7 mouse cellular contexts compared by ENCODE assay signal in the genomic region with DNA sequence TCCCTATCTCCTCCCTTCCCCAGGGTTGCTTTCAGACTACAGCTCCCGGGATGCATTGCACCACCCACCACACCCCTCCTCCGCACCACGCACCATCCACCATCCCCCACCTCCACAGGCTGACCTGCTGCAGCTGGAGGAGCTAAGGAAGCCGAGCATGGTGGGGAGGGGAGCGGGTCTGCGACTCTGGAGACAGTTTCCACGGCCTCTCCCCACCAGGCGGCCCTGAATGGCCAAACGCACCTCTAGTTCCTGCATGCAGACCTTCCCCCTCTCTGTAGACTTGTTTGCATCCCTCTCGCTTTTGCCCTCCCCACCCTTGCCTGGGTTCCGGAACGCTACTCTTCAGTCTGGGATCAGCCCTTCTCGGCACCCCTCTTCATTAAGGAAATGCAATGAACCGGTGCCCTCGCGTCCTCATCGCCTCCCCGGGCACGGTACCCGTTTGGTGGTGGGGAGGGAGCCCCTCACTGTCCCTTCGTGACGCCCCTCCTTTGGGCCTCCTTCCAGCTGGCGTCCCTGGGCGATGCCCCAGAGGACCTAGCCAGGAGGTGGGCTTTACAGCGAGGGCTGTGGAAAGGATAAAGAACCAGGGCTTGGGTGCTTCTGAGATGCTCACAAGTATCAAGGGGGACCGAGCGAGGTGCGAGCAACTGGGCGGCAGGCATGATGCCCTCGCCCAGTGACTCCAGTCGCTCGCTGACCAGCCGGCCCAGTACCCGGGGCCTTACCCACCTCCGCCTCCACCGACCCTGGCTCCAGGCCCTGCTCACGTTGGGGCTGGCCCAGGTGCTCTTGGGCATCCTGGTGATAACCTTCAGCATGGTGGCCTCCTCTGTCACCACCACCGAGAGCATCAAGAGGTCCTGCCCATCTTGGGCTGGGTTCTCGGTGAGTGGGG. TPM values are rescaled to one million over a fixed set of nuclear protein-coding genes. Genes with fewer than 3 reads are reported as not detected.
DNase-seq lines count a peak whose midpoint lies in the region; ATAC-seq lines count a peak whose summit lies in the region.

TSS of gene Fam189b (plus strand) at position 86 of the 901 bp plus-strand sequence.

- H3K27me3 ChIP-seq in limb, embryonic 12.5 days, result no peaks in the 10 kb centered on the region
- H3K27me3 ChIP-seq in midbrain, embryonic 13.5 days, result peaks cover 5% of the 10 kb centered on the region; the same call in 1 of the 2 replicates

- H3K9ac ChIP-seq in limb, embryonic 12.5 days (replicated peaks), result peak within 1 kb of the TSS; percentile 86
- peak within 1 kb of the TSS; percentile 92 for H3K9ac ChIP-seq in midbrain, embryonic 13.5 days (replicated peaks)

- H3K36me3 ChIP-seq in limb, embryonic 12.5 days, result peaks cover 54% of the 10 kb centered on the region
- H3K36me3 ChIP-seq in midbrain, embryonic 13.5 days, result peaks cover 56% of the 10 kb centered on the region

- H3K4me3 ChIP-seq in limb, embryonic 12.5 days (replicated peaks), result peak within 1 kb of the TSS; percentile 65
- peak within 1 kb of the TSS; percentile 68 for H3K4me3 ChIP-seq in midbrain, embryonic 13.5 days (replicated peaks)

- peaks cover 39% of the 10 kb centered on the region for H3K4me1 ChIP-seq in limb, embryonic 12.5 days (replicated peaks)
- H3K4me1 ChIP-seq in midbrain, embryonic 13.5 days (replicated peaks), result peaks cover 45% of the 10 kb centered on the region

- no peaks in the 10 kb centered on the region for H3K9me3 ChIP-seq in limb, embryonic 12.5 days
- H3K9me3 ChIP-seq in midbrain, embryonic 13.5 days, result no peaks in the 10 kb centered on the region

- peak; percentile 85 for ATAC-seq in erythroblast, adult 5-6 weeks (replicated peaks; ENCODE audit: low FRiP score, poor library complexity, severe bottlenecking)
- peak; percentile 89 for ATAC-seq in limb, embryonic 12.5 days (ENCODE audit: insufficient number of reproducible peaks, insufficient read depth, low FRiP score, low TSS enrichment, low read depth)
- ATAC-seq in midbrain, embryonic 13.5 days, result peak; percentile 95

- WGBS in limb, embryonic 12.5 days, result 7% methylated on average over 39 of the region's 39 CpGs
- 4% methylated on average over 39 of the region's 39 CpGs for WGBS in midbrain, embryonic 13.5 days

- H3K27ac ChIP-seq in limb, embryonic 12.5 days, result peak within 1 kb of the TSS; percentile 89
- H3K27ac ChIP-seq in midbrain, embryonic 13.5 days, result peak within 1 kb of the TSS; percentile 92

- DNase-seq in brain, adult 2 months (ENCODE audit: low read depth, low spot score), result peak; percentile 98
- peak; percentile 86 to 87 for DNase-seq in heart, adult 9 months (ENCODE audit: low spot score in 2 of 2)
- peak; percentile 82 for DNase-seq in kidney, adult 9 months
- peak; percentile 65 to 66 for DNase-seq in spleen, postnatal 36 days (ENCODE audit: low spot score in 2 of 2)

- H3K4me2 ChIP-seq in limb, embryonic 12.5 days, result peak within 1 kb of the TSS; percentile 92
- H3K4me2 ChIP-seq in midbrain, embryonic 13.5 days (replicated peaks), result peak within 1 kb of the TSS; percentile 98

RNA-seq across cellular contexts. Expression of gene Fam189b, which starts in this region (rescaled TPM):
- 3.3 and 18.6 TPM in 2 replicates for total RNA-seq in erythroblast, adult 5-6 weeks (2015; ENCODE audit: low replicate concordance)
- 1.8 TPM in 1 of 2 replicates, not detected in the other for total RNA-seq in erythroblast, adult 5-6 weeks (2017; ENCODE audit: low replicate concordance)
- polyA plus RNA-seq in limb, embryonic 12.5 days (2016; fragmentation: Nextera tagmentation; extraction: Ambion mirVana), result 27.4 and 33.8 TPM in 2 replicates
- polyA plus RNA-seq in midbrain, embryonic 13.5 days (2015; fragmentation: Nextera tagmentation; extraction: Ambion mirVana), result 27.5 and 31.3 TPM in 2 replicates

Comparison
In these comparisons a context has a peak if more than half of its experiments do, and no peak if none do; other contexts are left out.
1. Peak in every context shown above with its lines: DNase-seq, ATAC-seq, H3K4me3 ChIP-seq and H3K27ac ChIP-seq.